Mouse (Mus musculus) R1 (cell line): ENCODE measurements around the gene Thsd7b.

Experiments
- DNase-seq: peaks from one replicate; pipeline ENCODE4 v3.0.0-alpha.2; 2018; ENCODE audit warnings: low read depth, low spot score

The Thsd7b gene

GRCm38 (mm10) chr1:129272982-129273937 lies at the start of gene Thsd7b:
Thsd7b (plus strand) TSS chr1:129273302.
- DNase-seq = peak; percentile 26

- DNase-seq = peak; percentile 47
Observed at GRCm38 (mm10) chr1:129244292-129244691, 28.8 kb upstream of the Thsd7b start.

- DNase-seq = no peak
Observed at GRCm38 (mm10) chr1:129250704-129251443, 22.2 kb upstream of the Thsd7b start.

- DNase-seq = no peak
Observed at GRCm38 (mm10) chr1:129266684-129267083, 6.4 kb upstream of the Thsd7b start.

- no peak for DNase-seq
Observed at GRCm38 (mm10) chr1:129304173-129304572, 31.1 kb downstream of the Thsd7b start.

GRCm38 (mm10) chr1:129324388-129324787 lies 51.3 kb downstream of the Thsd7b start:
- DNase-seq = no peak

- no peak for DNase-seq
Observed at GRCm38 (mm10) chr1:129324798-129325197, 51.7 kb downstream of the Thsd7b start.

GRCm38 (mm10) chr1:129356631-129357030 lies 83.5 kb downstream of the Thsd7b start:
- no peak for DNase-seq

- DNase-seq = no peak
Observed at GRCm38 (mm10) chr1:129357378-129357777, 84.3 kb downstream of the Thsd7b start.

GRCm38 (mm10) chr1:129363368-129363767 lies 90.3 kb downstream of the Thsd7b start:
- no peak for DNase-seq

- DNase-seq = no peak
Observed at GRCm38 (mm10) chr1:129364828-129365227, 91.7 kb downstream of the Thsd7b start.

GRCm38 (mm10) chr1:129365590-129365989 lies 92.5 kb downstream of the Thsd7b start:
- DNase-seq = no peak

GRCm38 (mm10) chr1:129386479-129386878 lies 113.4 kb downstream of the Thsd7b start:
- DNase-seq = no peak

- DNase-seq = no peak
Observed at GRCm38 (mm10) chr1:129411584-129411983, 138.5 kb downstream of the Thsd7b start.

GRCm38 (mm10) chr1:129421581-129421980 lies 148.5 kb downstream of the Thsd7b start:
- DNase-seq = no peak

GRCm38 (mm10) chr1:129464414-129464813 lies 191.3 kb downstream of the Thsd7b start:
- no peak for DNase-seq

- no peak for DNase-seq
Observed at GRCm38 (mm10) chr1:129473504-129473903, 200.4 kb downstream of the Thsd7b start.

GRCm38 (mm10) chr1:129484266-129485031 lies 211.3 kb downstream of the Thsd7b start:
- DNase-seq = no peak

GRCm38 (mm10) chr1:129491136-129491535 lies 218.0 kb downstream of the Thsd7b start:
- peak; percentile 3 for DNase-seq

GRCm38 (mm10) chr1:129493929-129494328 lies 220.8 kb downstream of the Thsd7b start:
- DNase-seq = no peak

GRCm38 (mm10) chr1:129501707-129502106 lies 228.6 kb downstream of the Thsd7b start:
- DNase-seq = no peak

- no peak for DNase-seq
Observed at GRCm38 (mm10) chr1:129516379-129516778, 243.3 kb downstream of the Thsd7b start.
